Mouse (Mus musculus): Measurements from ENCODE around the gene Hist2h2ac. TPM values are rescaled to one million over a fixed set of nuclear protein-coding genes. Genes with fewer than 3 reads are reported as not detected.
A peak's percentile ranks its signal among the peaks of the same experiment; 100 is the strongest.
"Not testable (repeated sequence)": the region's sequence is repeated elsewhere in the genome, so short reads cannot be mapped to it uniquely, and the experiment has no call there.

The Hist2h2ac gene
- total RNA-seq, 2 experiments from 2014 or later, result 21.9 to 28.0 TPM

GRCm38 (mm10) chr3:96243921-96244572 lies 23.4 kb upstream of the Hist2h2ac start:
- DNase-seq (ENCODE audit: low spot score in 2 of 2), result no peak
- peak overlapping the region; percentile 84 for H3K4me3 ChIP-seq
- peak overlapping the region; percentile 98 for H3K27ac ChIP-seq
- no peak for TF ChIP-seq CTCF (conservative IDR thresholded peaks at IDR 0.05)

DNA sequence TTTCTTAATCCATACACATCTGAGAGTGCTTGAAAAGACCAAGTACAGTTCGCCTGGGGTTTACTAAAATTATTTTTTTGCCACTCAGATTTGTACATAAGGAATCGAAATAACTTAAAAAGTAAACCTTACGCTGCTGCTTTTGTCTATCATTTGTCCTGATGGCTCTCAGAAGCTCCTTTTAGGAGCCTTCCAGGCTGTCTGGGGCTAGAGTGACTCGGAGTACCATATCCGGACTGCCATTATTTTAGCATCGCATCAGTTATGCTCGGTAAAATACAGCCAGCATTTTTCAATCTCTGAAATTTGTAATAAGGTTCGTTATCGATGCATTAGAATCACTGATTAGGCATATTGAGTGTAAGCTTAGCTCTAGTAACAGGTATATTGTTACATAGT lies 20.1 kb upstream of the Hist2h2ac start:
- TF ChIP-seq CTCF (conservative IDR thresholded peaks at IDR 0.05), result no peak
- Histone ChIP-seq H3K4me3 (peak overlapping the region; percentile 57), H3K27ac (peak overlapping the region; percentile 96)
- no peak for DNase-seq (ENCODE audit: low spot score in 2 of 2)

- peak; percentile 96 for DNase-seq (ENCODE audit: low spot score in 2 of 2)
- Histone ChIP-seq H3K4me3 (peak within 1 kb of the TSS; percentile 62), H3K27ac (peak within 1 kb of the TSS; percentile 96)
Observed at GRCm38 (mm10) chr3:96239949-96240798, 19.5 kb upstream of the Hist2h2ac start, which contains the start of gene Hist2h2aa2. Gene Hist2h2aa2, minus strand, starts transcription at chr3:96240276.

- peak within 1 kb of the TSS; percentile 87 for H3K27ac ChIP-seq
- not testable (repeated sequence) for DNase-seq (ENCODE audit: low spot score in 2 of 2)
- peak within 1 kb of the TSS; percentile 62 for H3K4me3 ChIP-seq
Observed at GRCm38 (mm10) chr3:96238954-96239793, 18.5 kb upstream of the Hist2h2ac start, which contains the start of gene Hist2h3c2. Gene Hist2h3c2, minus strand, starts transcription at chr3:96239127.

- no peak for TF ChIP-seq CTCF (conservative IDR thresholded peaks at IDR 0.05)
- Histone ChIP-seq H3K27ac (no peak overlapping the region), H3K4me3 (peak overlapping the region; percentile 32)
Observed at GRCm38 (mm10) chr3:96237904-96238511, 17.3 kb upstream of the Hist2h2ac start.

DNA sequence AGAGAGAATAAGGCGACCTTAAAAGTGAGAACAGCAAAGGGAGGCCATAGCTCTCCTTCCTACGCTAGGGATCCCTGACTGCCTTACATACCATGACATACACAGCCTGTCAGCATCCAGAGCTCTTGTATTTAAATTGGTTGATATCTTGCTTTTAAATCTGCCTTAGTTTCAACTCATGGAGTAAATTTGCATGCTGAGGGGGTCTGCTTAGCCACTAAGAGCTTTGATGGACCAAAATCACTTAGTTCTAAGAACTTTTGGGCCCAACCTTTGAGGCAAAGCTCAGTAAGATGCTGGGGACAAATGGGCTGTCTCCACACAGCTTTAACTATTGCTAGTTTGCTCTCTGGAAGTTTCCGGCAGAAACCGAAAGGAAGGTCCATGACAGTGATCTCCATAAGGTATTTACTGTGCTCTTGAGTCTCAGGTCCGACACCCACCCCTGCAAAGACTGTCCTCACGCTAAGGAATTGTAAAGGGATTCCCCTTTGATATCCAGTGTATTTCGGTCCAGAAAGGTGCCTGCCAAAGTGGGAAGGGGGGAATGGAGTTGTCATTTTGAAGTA lies 16.7 kb upstream of the Hist2h2ac start:
- TF ChIP-seq CTCF (conservative IDR thresholded peaks at IDR 0.05), result no peak
- Histone ChIP-seq H3K27ac (no peak overlapping the region), H3K4me3 (no peak overlapping the region)
- DNase-seq (ENCODE audit: low spot score in 2 of 2), result no peak

More at GRCm38 (mm10) chr3:96237904-96238511, 17.3 kb upstream of the Hist2h2ac start:
- no peak for DNase-seq (ENCODE audit: low spot score in 2 of 2)

DNA sequence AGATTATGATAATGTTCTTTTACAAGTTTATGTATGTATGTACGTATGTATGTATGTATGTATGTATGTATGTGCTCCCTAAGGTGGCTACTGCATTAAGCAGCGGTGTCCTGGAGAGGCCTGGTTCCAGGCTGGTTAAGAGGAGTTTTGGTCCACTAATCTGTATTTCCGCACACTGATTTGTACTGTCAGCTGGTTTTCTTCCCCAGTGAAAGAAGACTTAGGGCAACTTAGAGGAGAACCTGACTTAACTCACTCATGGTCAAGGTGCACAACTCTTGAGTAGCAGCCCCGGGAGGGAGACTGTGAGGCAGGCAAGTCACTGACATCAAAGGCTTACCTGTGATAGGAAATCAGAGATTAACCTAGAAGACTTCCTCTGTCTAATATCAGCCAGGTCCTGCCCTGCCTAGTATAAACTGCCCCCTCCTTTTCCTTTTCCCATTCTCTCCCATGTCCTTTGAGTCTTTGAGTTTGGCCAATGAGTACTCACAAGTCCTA lies 16.2 kb upstream of the Hist2h2ac start:
- DNase-seq (ENCODE audit: low spot score in 2 of 2), result no peak
- TF ChIP-seq CTCF (conservative IDR thresholded peaks at IDR 0.05), result no peak
- Histone ChIP-seq H3K4me3 (no peak overlapping the region), H3K27ac (no peak overlapping the region)

DNA sequence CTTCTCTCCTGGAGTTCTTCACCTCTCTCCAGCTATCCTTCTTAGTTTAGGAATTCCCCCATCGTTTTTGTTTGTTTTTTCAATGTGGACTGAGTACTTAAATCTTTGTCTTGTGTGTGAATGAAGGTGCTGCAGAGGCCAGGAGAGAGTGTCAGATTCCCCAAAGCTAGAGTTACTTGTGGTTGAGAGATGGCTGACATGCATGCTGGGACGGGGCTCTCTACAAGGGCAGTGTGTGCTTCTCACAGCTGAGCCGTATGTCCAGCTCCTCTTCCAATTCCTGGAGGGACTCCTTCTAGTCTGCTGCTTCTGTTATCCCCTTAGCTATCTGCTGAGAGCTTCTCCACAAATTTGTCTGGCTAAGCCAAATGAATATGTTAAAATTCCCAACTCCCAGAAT lies 15.2 kb upstream of the Hist2h2ac start:
- peak overlapping the region; percentile 36 for H3K27ac ChIP-seq
- H3K4me3 ChIP-seq, result no peak overlapping the region
- TF ChIP-seq CTCF (conservative IDR thresholded peaks at IDR 0.05), result no peak
- no peak for DNase-seq (ENCODE audit: low spot score in 2 of 2)

DNA sequence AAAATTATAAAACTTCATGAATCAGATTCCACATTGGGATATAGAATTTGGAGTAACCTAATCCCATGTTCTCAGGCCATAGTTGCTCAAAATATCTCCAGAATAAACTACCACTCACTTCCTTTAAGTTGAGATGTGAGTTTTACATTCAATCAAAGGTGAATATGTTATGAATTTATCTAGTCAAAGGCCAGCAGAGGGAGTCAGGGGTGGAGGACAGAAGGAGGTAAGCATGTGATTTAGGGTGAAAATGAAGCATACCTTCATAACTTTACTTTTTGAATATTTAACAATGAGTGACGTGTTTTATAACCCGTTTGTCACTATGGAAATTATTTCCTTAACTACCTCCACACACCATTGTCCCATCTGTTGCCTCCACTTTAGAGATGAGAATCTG lies 14.2 kb upstream of the Hist2h2ac start:
- peak; percentile 30; the same call in 1 of the 2 replicates for TF ChIP-seq CTCF (conservative IDR thresholded peaks at IDR 0.05)
- no peak overlapping the region for H3K4me3 ChIP-seq
- DNase-seq (ENCODE audit: low spot score in 2 of 2), result no peak
- H3K27ac ChIP-seq, result peak overlapping the region; percentile 36; the same call in 1 of the 2 replicates

DNA sequence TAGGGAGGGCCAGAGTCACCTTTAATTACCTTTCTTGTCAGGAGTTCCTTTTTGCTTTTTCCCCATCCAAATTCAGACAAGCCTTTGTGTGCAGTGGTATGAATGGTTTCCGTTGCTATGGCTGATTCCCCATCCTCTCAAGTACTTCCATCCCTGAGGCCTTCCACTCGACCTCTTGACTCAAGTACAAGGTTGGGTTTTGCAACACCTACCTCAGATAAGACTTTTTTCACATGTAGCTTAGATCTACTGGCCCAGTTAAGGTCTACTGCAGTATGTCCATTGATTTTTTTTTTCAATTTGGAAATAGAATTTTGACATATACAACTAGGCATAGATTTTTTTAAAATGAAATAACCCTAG lies 11.1 kb upstream of the Hist2h2ac start:
- TF ChIP-seq CTCF (conservative IDR thresholded peaks at IDR 0.05), result no peak
- DNase-seq (ENCODE audit: low spot score in 2 of 2), result no peak
- H3K27ac ChIP-seq, result no peak overlapping the region
- no peak overlapping the region for H3K4me3 ChIP-seq

GRCm38 (mm10) chr3:96230910-96231757 lies 10.5 kb upstream of the Hist2h2ac start:
- TF ChIP-seq CTCF (conservative IDR thresholded peaks at IDR 0.05), result no peak
- DNase-seq (ENCODE audit: low spot score in 2 of 2), result no peak
- no peak overlapping the region for H3K4me3 ChIP-seq
- no peak overlapping the region for H3K27ac ChIP-seq

Measured in layer of hippocampus, adult 2 months (tissue).